Mouse (Mus musculus): ENCODE results near the gene Lrrfip2. TPM values are rescaled to one million over a fixed set of nuclear protein-coding genes. Genes with fewer than 3 reads are reported as not detected.

Gene Lrrfip2
- polyA plus RNA-seq, 1 experiment, result 5.3 TPM

GRCm38 (mm10) chr9:111153026-111153425, 35.6 kb downstream of the Lrrfip2 start:
- Histone ChIP-seq H3K4me3 (ENCODE audit: extremely low read depth, insufficient read depth, insufficient read length) (no peak overlapping the region), H3K36me3 (ENCODE audit: control insufficient read depth, insufficient read depth, low read length) (no peaks in the 10 kb centered on the region), H3K27me3 (ENCODE audit: control insufficient read depth, insufficient read depth, low read length) (no peaks in the 10 kb centered on the region), H3K4me1 (ENCODE audit: control insufficient read depth, insufficient read depth, insufficient read length) (no peaks in the 10 kb centered on the region), H3K27ac (ENCODE audit: insufficient read depth, low read length) (no peak overlapping the region)
- 91% methylated on average over 3 of the region's 3 CpGs for WGBS
- no peak for DNase-seq (ENCODE audit: low read depth in 1 of 2, low spot score in 2 of 2)
- no peak for TF ChIP-seq POLR2A (IDR thresholded peaks at IDR 0.05; ENCODE audit: low read depth, low read length)
- no peak for TF ChIP-seq CTCF (IDR thresholded peaks at IDR 0.05; ENCODE audit: extremely low read depth, insufficient read depth, insufficient read length, insufficient replicate concordance)

GRCm38 (mm10) chr9:111155764-111156458, 38.5 kb downstream of the Lrrfip2 start:
- TF ChIP-seq CTCF (IDR thresholded peaks at IDR 0.05; ENCODE audit: extremely low read depth, insufficient read depth, insufficient read length, insufficient replicate concordance), result no peak
- no peak for TF ChIP-seq POLR2A (IDR thresholded peaks at IDR 0.05; ENCODE audit: low read depth, low read length)
- H3K27me3 ChIP-seq (ENCODE audit: control insufficient read depth, insufficient read depth, low read length), result no peaks in the 10 kb centered on the region
- H3K4me1 ChIP-seq (ENCODE audit: control insufficient read depth, insufficient read depth, insufficient read length), result no peaks in the 10 kb centered on the region
- H3K27ac ChIP-seq (ENCODE audit: insufficient read depth, low read length), result no peak overlapping the region
- no peak overlapping the region for H3K4me3 ChIP-seq (ENCODE audit: extremely low read depth, insufficient read depth, insufficient read length)
- H3K36me3 ChIP-seq (ENCODE audit: control insufficient read depth, insufficient read depth, low read length), result no peaks in the 10 kb centered on the region
- DNase-seq (ENCODE audit: low read depth in 1 of 2, low spot score in 2 of 2), result no peak
- WGBS, result 93% methylated on average over 11 of the region's 11 CpGs

- no peak for DNase-seq (ENCODE audit: low read depth in 1 of 2, low spot score in 2 of 2)
- Histone ChIP-seq H3K4me3 (ENCODE audit: extremely low read depth, insufficient read depth, insufficient read length) (no peak overlapping the region), H3K4me1 (ENCODE audit: control insufficient read depth, insufficient read depth, insufficient read length) (no peaks in the 10 kb centered on the region), H3K36me3 (ENCODE audit: control insufficient read depth, insufficient read depth, low read length) (no peaks in the 10 kb centered on the region), H3K27me3 (ENCODE audit: control insufficient read depth, insufficient read depth, low read length) (no peaks in the 10 kb centered on the region), H3K27ac (ENCODE audit: insufficient read depth, low read length) (no peak overlapping the region)
- TF ChIP-seq POLR2A (IDR thresholded peaks at IDR 0.05; ENCODE audit: low read depth, low read length) (no peak), CTCF (IDR thresholded peaks at IDR 0.05; ENCODE audit: extremely low read depth, insufficient read depth, insufficient read length, insufficient replicate concordance) (no peak)
- 89% methylated on average over 1 of the region's 1 CpGs for WGBS
These were observed 42.2 kb downstream of the Lrrfip2 start for GRCm38 (mm10) chr9:111159562-111159961.

GRCm38 (mm10) chr9:111161213-111161612, 43.8 kb downstream of the Lrrfip2 start:
- H3K36me3 ChIP-seq (ENCODE audit: control insufficient read depth, insufficient read depth, low read length), result no peaks in the 10 kb centered on the region
- H3K4me1 ChIP-seq (ENCODE audit: control insufficient read depth, insufficient read depth, insufficient read length), result no peaks in the 10 kb centered on the region
- WGBS, result 43% methylated on average over 14 of the region's 14 CpGs
- no peak for DNase-seq (ENCODE audit: low read depth in 1 of 2, low spot score in 2 of 2)
- no peak overlapping the region for H3K4me3 ChIP-seq (ENCODE audit: extremely low read depth, insufficient read depth, insufficient read length)
- H3K27ac ChIP-seq (ENCODE audit: insufficient read depth, low read length), result no peak overlapping the region
- no peak for TF ChIP-seq POLR2A (IDR thresholded peaks at IDR 0.05; ENCODE audit: low read depth, low read length)
- no peak for TF ChIP-seq CTCF (IDR thresholded peaks at IDR 0.05; ENCODE audit: extremely low read depth, insufficient read depth, insufficient read length, insufficient replicate concordance)
- H3K27me3 ChIP-seq (ENCODE audit: control insufficient read depth, insufficient read depth, low read length), result no peaks in the 10 kb centered on the region

GRCm38 (mm10) chr9:111166612-111167011, 49.2 kb downstream of the Lrrfip2 start:
- DNase-seq (ENCODE audit: low read depth in 1 of 2, low spot score in 2 of 2), result no peak
- H3K4me3 ChIP-seq (ENCODE audit: extremely low read depth, insufficient read depth, insufficient read length), result no peak overlapping the region
- no peaks in the 10 kb centered on the region for H3K4me1 ChIP-seq (ENCODE audit: control insufficient read depth, insufficient read depth, insufficient read length)
- 88% methylated on average over 4 of the region's 4 CpGs for WGBS
- no peak for TF ChIP-seq CTCF (IDR thresholded peaks at IDR 0.05; ENCODE audit: extremely low read depth, insufficient read depth, insufficient read length, insufficient replicate concordance)
- TF ChIP-seq POLR2A (IDR thresholded peaks at IDR 0.05; ENCODE audit: low read depth, low read length), result no peak
- no peaks in the 10 kb centered on the region for H3K36me3 ChIP-seq (ENCODE audit: control insufficient read depth, insufficient read depth, low read length)
- no peaks in the 10 kb centered on the region for H3K27me3 ChIP-seq (ENCODE audit: control insufficient read depth, insufficient read depth, low read length)
- H3K27ac ChIP-seq (ENCODE audit: insufficient read depth, low read length), result no peak overlapping the region

- Histone ChIP-seq H3K36me3 (ENCODE audit: control insufficient read depth, insufficient read depth, low read length) (no peaks in the 10 kb centered on the region), H3K4me3 (ENCODE audit: extremely low read depth, insufficient read depth, insufficient read length) (no peak overlapping the region), H3K27ac (ENCODE audit: insufficient read depth, low read length) (no peak overlapping the region), H3K27me3 (ENCODE audit: control insufficient read depth, insufficient read depth, low read length) (no peaks in the 10 kb centered on the region), H3K4me1 (ENCODE audit: control insufficient read depth, insufficient read depth, insufficient read length) (no peaks in the 10 kb centered on the region)
- TF ChIP-seq POLR2A (IDR thresholded peaks at IDR 0.05; ENCODE audit: low read depth, low read length) (no peak), CTCF (IDR thresholded peaks at IDR 0.05; ENCODE audit: extremely low read depth, insufficient read depth, insufficient read length, insufficient replicate concordance) (no peak)
- 82% methylated on average over 3 of the region's 3 CpGs for WGBS
- DNase-seq (ENCODE audit: low read depth in 1 of 2, low spot score in 2 of 2), result no peak
These were observed 53.0 kb downstream of the Lrrfip2 start for GRCm38 (mm10) chr9:111170430-111170829.

GRCm38 (mm10) chr9:111174071-111174470, 56.7 kb downstream of the Lrrfip2 start:
- H3K36me3 ChIP-seq (ENCODE audit: control insufficient read depth, insufficient read depth, low read length), result no peaks in the 10 kb centered on the region
- WGBS, result 65% methylated on average over 5 of the region's 5 CpGs
- no peak for DNase-seq (ENCODE audit: low read depth in 1 of 2, low spot score in 2 of 2)
- no peaks in the 10 kb centered on the region for H3K4me1 ChIP-seq (ENCODE audit: control insufficient read depth, insufficient read depth, insufficient read length)
- no peak overlapping the region for H3K27ac ChIP-seq (ENCODE audit: insufficient read depth, low read length)
- H3K4me3 ChIP-seq (ENCODE audit: extremely low read depth, insufficient read depth, insufficient read length), result no peak overlapping the region
- no peak for TF ChIP-seq POLR2A (IDR thresholded peaks at IDR 0.05; ENCODE audit: low read depth, low read length)
- no peak for TF ChIP-seq CTCF (IDR thresholded peaks at IDR 0.05; ENCODE audit: extremely low read depth, insufficient read depth, insufficient read length, insufficient replicate concordance)
- H3K27me3 ChIP-seq (ENCODE audit: control insufficient read depth, insufficient read depth, low read length), result no peaks in the 10 kb centered on the region

Measured in spleen, adult 2 months (tissue).